Mouse (Mus musculus) hindbrain, embryonic 13.5 days (tissue): ENCODE results near the gene Dnajc16. TPM values are rescaled to one million over a fixed set of nuclear protein-coding genes. Genes with fewer than 3 reads are reported as not detected.

Source experiments
- ATAC-seq: fragments of 200-750 bp; cut with Nextera tagmentation; 2 replicates; pipeline ENCODE4 v1.8.0; 2017; ENCODE audit warnings: moderate TSS enrichment; ENCODE audit not compliant: low FRiP score
- H3K27ac ChIP-seq: fragments of 300-500 bp; sonication (generic); 2 replicates; pipeline ENCODE4 v1.5.1; 2015; ENCODE audit warnings: inconsistent platforms, mild to moderate bottlenecking, moderate library complexity
- H3K27me3 ChIP-seq: fragments of 300-500 bp; sonication (generic); 2 replicates; pipeline ENCODE4 v1.6.1; 2015; ENCODE audit warnings: mild to moderate bottlenecking, inconsistent platforms
- H3K36me3 ChIP-seq: fragments of 300-500 bp; sonication (generic); 2 replicates; pipeline ENCODE4 v1.6.1; 2015; ENCODE audit warnings: mild to moderate bottlenecking, inconsistent platforms
- H3K4me1 ChIP-seq: fragments of 300-500 bp; sonication (generic); replicated peaks from 2 replicates; pipeline ENCODE4 v1.6.1; 2015; ENCODE audit warnings: inconsistent platforms
- H3K4me2 ChIP-seq: fragments of 300-500 bp; sonication (generic); 2 replicates; pipeline ENCODE4 v1.6.1; 2015; ENCODE audit warnings: inconsistent platforms, mild to moderate bottlenecking, moderate library complexity
- H3K4me3 ChIP-seq: fragments of 300-500 bp; sonication (generic); 2 replicates; pipeline ENCODE4 v1.5.1; 2015; ENCODE audit warnings: mild to moderate bottlenecking, inconsistent platforms
- H3K9ac ChIP-seq: fragments of 300-500 bp; sonication (generic); 2 replicates; pipeline ENCODE4 v1.6.1; 2015; ENCODE audit warnings: mild to moderate bottlenecking, inconsistent platforms
- H3K9me3 ChIP-seq: fragments of 300-500 bp; sonication (generic); 2 replicates; pipeline ENCODE4 v1.6.1; 2016; ENCODE audit warnings: inconsistent platforms
- WGBS: fragments of 180-500 bp; shearing (Covaris S2); methylation state at CpG from one replicate; pipeline ENCODE4 v1.1.7; 2015; 5-methylcytosine and 5-hydroxymethylcytosine counted together
- polyA plus RNA-seq: library from polyadenylated mRNA; unstranded; fragments of >200 nt; fragmentation: Nextera tagmentation; extraction: Ambion mirVana; gene quantifications from 2 replicates; pipeline ENCODE4 v1.2.1, GENCODE M21; 2015

Gene Dnajc16
- polyA plus RNA-seq, 1 experiment from 2014 or later, result 6.5 TPM

GRCm38 (mm10) chr4:141817706-141818105 lies 27.0 kb upstream of the Dnajc16 start:
- 58% methylated on average over 10 of the region's 10 CpGs for WGBS

GRCm38 (mm10) chr4:141816776-141817655 lies 26.3 kb upstream of the Dnajc16 start:
- Histone ChIP-seq H3K4me3 (no peak overlapping the region), H3K27ac (no peak overlapping the region)

More at GRCm38 (mm10) chr4:141817706-141818105, 27.0 kb upstream of the Dnajc16 start:
- Histone ChIP-seq H3K4me3 (no peak overlapping the region), H3K4me2 (no peak overlapping the region), H3K36me3 (peaks cover 30% of the 10 kb centered on the region), H3K27me3 (no peaks in the 10 kb centered on the region), H3K27ac (no peak overlapping the region), H3K4me1 (peaks cover 9% of the 10 kb centered on the region), H3K9ac (no peak overlapping the region), H3K9me3 (no peaks in the 10 kb centered on the region)
- ATAC-seq, result no peak

GRCm38 (mm10) chr4:141816267-141816666 lies 25.5 kb upstream of the Dnajc16 start:
- Histone ChIP-seq H3K9me3 (no peaks in the 10 kb centered on the region), H3K4me3 (no peak overlapping the region), H3K27me3 (no peaks in the 10 kb centered on the region), H3K27ac (peak overlapping the region; percentile 69), H3K9ac (no peak overlapping the region), H3K4me2 (no peak overlapping the region), H3K4me1 (peaks cover 9% of the 10 kb centered on the region), H3K36me3 (peaks cover 45% of the 10 kb centered on the region)
- 76% methylated on average over 7 of the region's 7 CpGs for WGBS
- no peak for ATAC-seq

More at GRCm38 (mm10) chr4:141816776-141817655, 26.3 kb upstream of the Dnajc16 start:
- Histone ChIP-seq H3K4me1 (peaks cover 9% of the 10 kb centered on the region), H3K36me3 (peaks cover 37% of the 10 kb centered on the region), H3K9ac (no peak overlapping the region), H3K9me3 (no peaks in the 10 kb centered on the region), H3K4me2 (no peak overlapping the region), H3K27me3 (no peaks in the 10 kb centered on the region)
- no peak for ATAC-seq
- 61% methylated on average over 14 of the region's 14 CpGs for WGBS

GRCm38 (mm10) chr4:141811375-141811774 lies 20.6 kb upstream of the Dnajc16 start:
- Histone ChIP-seq H3K36me3 (peaks cover 92% of the 10 kb centered on the region), H3K9me3 (no peaks in the 10 kb centered on the region), H3K4me1 (peaks cover 5% of the 10 kb centered on the region), H3K4me2 (no peak overlapping the region), H3K27me3 (no peaks in the 10 kb centered on the region), H3K9ac (no peak overlapping the region), H3K4me3 (no peak overlapping the region), H3K27ac (no peak overlapping the region)
- no peak for ATAC-seq
- WGBS, result 96% methylated on average over 7 of the region's 7 CpGs

GRCm38 (mm10) chr4:141810975-141811374 lies 20.2 kb upstream of the Dnajc16 start:
- Histone ChIP-seq H3K27me3 (no peaks in the 10 kb centered on the region), H3K36me3 (peaks cover 96% of the 10 kb centered on the region), H3K27ac (no peak overlapping the region), H3K9me3 (no peaks in the 10 kb centered on the region), H3K4me2 (no peak overlapping the region), H3K4me3 (no peak overlapping the region), H3K4me1 (peaks cover under 1% of the 10 kb centered on the region), H3K9ac (no peak overlapping the region)
- no peak for ATAC-seq
- 97% methylated on average over 2 of the region's 2 CpGs for WGBS

GRCm38 (mm10) chr4:141809850-141810464 lies 19.2 kb upstream of the Dnajc16 start:
- Histone ChIP-seq H3K4me1 (no peaks in the 10 kb centered on the region), H3K36me3 (peaks cover 98% of the 10 kb centered on the region), H3K9ac (no peak overlapping the region), H3K4me3 (no peak overlapping the region), H3K27me3 (no peaks in the 10 kb centered on the region), H3K4me2 (no peak overlapping the region), H3K27ac (no peak overlapping the region; the same call in 1 of the 2 replicates), H3K9me3 (no peaks in the 10 kb centered on the region)
- no peak for ATAC-seq
- 81% methylated on average over 8 of the region's 8 CpGs for WGBS

GRCm38 (mm10) chr4:141805886-141806285 lies 15.2 kb upstream of the Dnajc16 start:
- 97% methylated on average over 8 of the region's 8 CpGs for WGBS
- Histone ChIP-seq H3K27me3 (no peaks in the 10 kb centered on the region), H3K36me3 (peaks cover 81% of the 10 kb centered on the region), H3K4me1 (no peaks in the 10 kb centered on the region), H3K27ac (no peak overlapping the region), H3K9ac (no peak overlapping the region), H3K4me3 (no peak overlapping the region), H3K9me3 (no peaks in the 10 kb centered on the region), H3K4me2 (no peak overlapping the region)
- ATAC-seq, result no peak

- H3K27ac ChIP-seq, result no peak overlapping the region
These were observed 13.4 kb upstream of the Dnajc16 start for GRCm38 (mm10) chr4:141804105-141804504.

GRCm38 (mm10) chr4:141797545-141797944 lies 6.8 kb upstream of the Dnajc16 start:
- WGBS, result 95% methylated on average over 5 of the region's 5 CpGs
- ATAC-seq, result no peak
- Histone ChIP-seq H3K4me3 (no peak overlapping the region), H3K4me1 (peaks cover 25% of the 10 kb centered on the region), H3K9ac (no peak overlapping the region), H3K27me3 (no peaks in the 10 kb centered on the region), H3K9me3 (no peaks in the 10 kb centered on the region), H3K36me3 (peaks cover 22% of the 10 kb centered on the region), H3K4me2 (no peak overlapping the region), H3K27ac (no peak overlapping the region)

More at GRCm38 (mm10) chr4:141804105-141804504, 13.4 kb upstream of the Dnajc16 start:
- no peak overlapping the region for H3K4me3 ChIP-seq
- H3K27me3 ChIP-seq, result no peaks in the 10 kb centered on the region
- no peak overlapping the region for H3K4me2 ChIP-seq
- no peaks in the 10 kb centered on the region for H3K9me3 ChIP-seq
- H3K9ac ChIP-seq, result no peak overlapping the region
- H3K36me3 ChIP-seq, result peaks cover 65% of the 10 kb centered on the region
- WGBS, result 91% methylated on average over 4 of the region's 4 CpGs
- no peak for ATAC-seq
- H3K4me1 ChIP-seq, result no peaks in the 10 kb centered on the region

GRCm38 (mm10) chr4:141796954-141797353 lies 6.2 kb upstream of the Dnajc16 start:
- peaks cover 25% of the 10 kb centered on the region for H3K4me1 ChIP-seq
- no peak overlapping the region for H3K4me3 ChIP-seq
- no peak overlapping the region for H3K27ac ChIP-seq
- no peaks in the 10 kb centered on the region for H3K9me3 ChIP-seq
- H3K36me3 ChIP-seq, result peaks cover 22% of the 10 kb centered on the region
- ATAC-seq, result no peak
- no peak overlapping the region for H3K4me2 ChIP-seq
- H3K9ac ChIP-seq, result no peak overlapping the region
- H3K27me3 ChIP-seq, result no peaks in the 10 kb centered on the region
- WGBS, result 89% methylated on average over 4 of the region's 4 CpGs

- no peaks in the 10 kb centered on the region for H3K9me3 ChIP-seq
- no peak overlapping the region for H3K9ac ChIP-seq
- H3K4me1 ChIP-seq, result peaks cover 25% of the 10 kb centered on the region
- WGBS, result 94% methylated on average over 7 of the region's 7 CpGs
- no peak overlapping the region for H3K4me3 ChIP-seq
- H3K27me3 ChIP-seq, result no peaks in the 10 kb centered on the region
- H3K36me3 ChIP-seq, result peaks cover 22% of the 10 kb centered on the region
- ATAC-seq, result no peak
- no peak overlapping the region for H3K4me2 ChIP-seq
- no peak overlapping the region for H3K27ac ChIP-seq
These were observed 5.6 kb upstream of the Dnajc16 start for GRCm38 (mm10) chr4:141796356-141796755.

GRCm38 (mm10) chr4:141794152-141794535 lies 3.4 kb upstream of the Dnajc16 start:
- H3K9ac ChIP-seq, result peak overlapping the region; percentile 76
- H3K4me1 ChIP-seq, result peaks cover 35% of the 10 kb centered on the region
- 25% methylated on average over 5 of the region's 5 CpGs for WGBS
- peak overlapping the region; percentile 94 for H3K27ac ChIP-seq
- peak overlapping the region; percentile 65 for H3K4me3 ChIP-seq
- no peaks in the 10 kb centered on the region for H3K9me3 ChIP-seq
- H3K36me3 ChIP-seq, result peaks cover 22% of the 10 kb centered on the region
- H3K27me3 ChIP-seq, result no peaks in the 10 kb centered on the region
- peak overlapping the region; percentile 54 for H3K4me2 ChIP-seq
- no peak for ATAC-seq
